Mouse (Mus musculus) fibroblast of lung, adult 2 months (primary cell): Measurements from ENCODE around the gene Sult1a1.
"Not testable (repeated sequence)": the region's sequence is repeated elsewhere in the genome, so short reads cannot be mapped to it uniquely, and the experiment has no call there.

ENCODE experiments used
- DNase-seq: peaks from one replicate; pipeline ENCODE4 v3.0.0-alpha.2; 2011; ENCODE audit warnings: low read depth

Sult1a1 gene

GRCm38 (mm10) chr7:126696886-126697285 is 20.7 kb upstream of the Sult1a1 start:
- no peak for DNase-seq

GRCm38 (mm10) chr7:126696303-126696702 is 20.1 kb upstream of the Sult1a1 start:
- DNase-seq, result no peak

GRCm38 (mm10) chr7:126695631-126696207 is 19.5 kb upstream of the Sult1a1 start, which contains the start of gene Slx1b:
Slx1b (minus strand) TSS chr7:126695784.
- peak; percentile 97 for DNase-seq

GRCm38 (mm10) chr7:126695210-126695611 is 19.0 kb upstream of the Sult1a1 start, which contains the start of gene Bola2:
Bola2 (plus strand) TSS chr7:126695401.
- DNase-seq, result no peak

GRCm38 (mm10) chr7:126694441-126695051 is 18.3 kb upstream of the Sult1a1 start:
- DNase-seq, result no peak

- no peak for DNase-seq
These were observed 17.5 kb upstream of the Sult1a1 start for GRCm38 (mm10) chr7:126693781-126694180.

- peak; percentile 75 for DNase-seq
These were observed 17.0 kb upstream of the Sult1a1 start for GRCm38 (mm10) chr7:126693256-126693655.

- no peak for DNase-seq
These were observed 16.2 kb upstream of the Sult1a1 start for GRCm38 (mm10) chr7:126692426-126692825.

GRCm38 (mm10) chr7:126691676-126692075 is 15.4 kb upstream of the Sult1a1 start:
- DNase-seq, result no peak

GRCm38 (mm10) chr7:126690737-126691136 is 14.5 kb upstream of the Sult1a1 start:
- DNase-seq, result no peak

GRCm38 (mm10) chr7:126689021-126689420 is 12.8 kb upstream of the Sult1a1 start:
- DNase-seq, result no peak

- DNase-seq, result not testable (repeated sequence)
These were observed 11.9 kb upstream of the Sult1a1 start for GRCm38 (mm10) chr7:126688156-126688555.

- DNase-seq, result no peak
These were observed 5.0 kb upstream of the Sult1a1 start for GRCm38 (mm10) chr7:126681221-126681620.

GRCm38 (mm10) chr7:126679683-126680082 is 3.5 kb upstream of the Sult1a1 start:
- no peak for DNase-seq

- DNase-seq, result no peak
These were observed 2.5 kb upstream of the Sult1a1 start for GRCm38 (mm10) chr7:126678545-126679341.

- DNase-seq, result no peak
These were observed 494 bp upstream of the Sult1a1 start for GRCm38 (mm10) chr7:126676631-126677220.

- no peak for DNase-seq
These were observed 1.1 kb downstream of the Sult1a1 start for GRCm38 (mm10) chr7:126675104-126675503.

GRCm38 (mm10) chr7:126672111-126672510 is 4.1 kb downstream of the Sult1a1 start:
- DNase-seq, result no peak

- DNase-seq, result no peak
These were observed 6.1 kb downstream of the Sult1a1 start for GRCm38 (mm10) chr7:126670152-126670551.

- DNase-seq, result no peak
These were observed 7.8 kb downstream of the Sult1a1 start for GRCm38 (mm10) chr7:126668452-126668851.

- DNase-seq, result no peak
These were observed 8.6 kb downstream of the Sult1a1 start for GRCm38 (mm10) chr7:126667495-126668090.

- no peak for DNase-seq
These were observed 11.0 kb downstream of the Sult1a1 start for GRCm38 (mm10) chr7:126665269-126665668.
